Mouse (Mus musculus): Measurements from ENCODE around the gene Gm13199. TPM values are rescaled to one million over a fixed set of nuclear protein-coding genes. Genes with fewer than 3 reads are reported as not detected.

The Gm13199 gene
- polyA plus RNA-seq, 1 experiment from 2014 or later, result 1.7 TPM

- DNase-seq (ENCODE audit: low spot score), result no peak
Observed at GRCm38 (mm10) chr2:5822449-5822848, 40.3 kb downstream of the Gm13199 start.

GRCm38 (mm10) chr2:5821264-5821663 is 41.5 kb downstream of the Gm13199 start:
- DNase-seq (ENCODE audit: low spot score), result no peak

Other genes with a start within 250 kb of the Gm13199 start
- 10.0 and 14.4 TPM in 2 replicates for gene Camk1d, start 148.4 kb downstream of the Gm13199 start, polyA plus RNA-seq (2015; fragmentation: Nextera tagmentation; extraction: Ambion mirVana)
- 75.2 and 90.3 TPM in 2 replicates for gene Nudt5, start 17.9 kb downstream of the Gm13199 start, polyA plus RNA-seq (2015; fragmentation: Nextera tagmentation; extraction: Ambion mirVana)
- 289 and 292 TPM in 2 replicates for gene Cdc123, start 17.8 kb downstream of the Gm13199 start, polyA plus RNA-seq (2015; fragmentation: Nextera tagmentation; extraction: Ambion mirVana)
- gene Sec61a2, start 32.5 kb upstream of the Gm13199 start, polyA plus RNA-seq (2015; fragmentation: Nextera tagmentation; extraction: Ambion mirVana), result 13.9 and 18.2 TPM in 2 replicates
- gene Dhtkd1, start 79.9 kb upstream of the Gm13199 start, polyA plus RNA-seq (2015; fragmentation: Nextera tagmentation; extraction: Ambion mirVana), result 0.13 and 0.23 TPM in 2 replicates
- 7.5 and 10.4 TPM in 2 replicates for gene Upf2, start 88.5 kb upstream of the Gm13199 start, polyA plus RNA-seq (2015; fragmentation: Nextera tagmentation; extraction: Ambion mirVana)